Comparison of ENCODE assay signal across 8 mouse cellular contexts in the genomic region with DNA sequence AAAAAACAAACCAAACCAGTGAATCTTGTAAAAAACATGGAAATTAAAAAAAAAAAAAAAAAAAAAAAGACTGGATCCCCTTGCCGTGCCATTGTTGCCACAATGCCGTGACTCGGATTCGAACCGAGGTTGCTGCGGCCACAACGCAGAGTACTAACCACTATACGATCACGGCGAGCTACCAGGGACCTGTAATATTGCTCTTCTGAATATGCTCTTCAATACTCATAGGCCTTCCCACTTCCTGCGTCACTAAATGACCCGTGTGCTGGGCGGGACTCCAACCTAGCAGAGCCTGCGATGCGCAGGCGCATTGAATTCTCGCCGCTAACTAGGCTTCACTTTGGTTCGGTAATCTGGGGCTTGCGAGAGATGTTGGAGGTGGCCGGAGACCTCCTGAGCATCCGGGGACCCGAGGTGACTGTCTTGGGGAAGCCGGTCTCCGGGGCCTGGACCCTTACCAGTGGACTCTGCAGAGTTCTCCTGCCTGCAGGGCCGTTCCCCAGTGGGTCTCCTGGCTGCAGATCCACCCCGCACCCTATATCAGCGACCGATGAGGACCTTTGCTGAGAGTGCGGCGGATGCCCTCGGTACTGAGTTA. TPM values are rescaled to one million over a fixed set of nuclear protein-coding genes. Genes with fewer than 3 reads are reported as not detected.
DNase-seq lines count a peak whose midpoint lies in the region; ATAC-seq lines count a peak whose summit lies in the region.

No protein-coding gene starts in this region.

- H3K4me1 ChIP-seq in hindbrain, embryonic 14.5 days (replicated peaks; ENCODE audit: control insufficient read depth, insufficient read depth, low read length) = peaks cover 6% of the 10 kb centered on the region; the same call in 1 of the 2 replicates

- H3K27ac ChIP-seq in hindbrain, embryonic 14.5 days = peak overlapping the region; percentile 84

- H3K36me3 ChIP-seq in hindbrain, embryonic 14.5 days (replicated peaks; ENCODE audit: control insufficient read depth, insufficient read depth) = no peaks in the 10 kb centered on the region

- DNase-seq in NIH3T3 (ENCODE audit: low read depth) = peak; percentile 99
- DNase-seq in cerebellum, postnatal 10 days = peak; percentile 97 to 98
- DNase-seq in frontal cortex, postnatal 14 days (ENCODE audit: low spot score in 2 of 2) = peak; percentile 94 to 95
- peak; percentile 100 for DNase-seq in hindbrain, embryonic 14.5 days (ENCODE audit: low spot score)
- peak; percentile 94 to 95 for DNase-seq in layer of hippocampus, postnatal 36 days
- DNase-seq in lung, postnatal 36 days = peak; percentile 98
- peak; percentile 99 for DNase-seq in retina, postnatal 1 day
- peak; percentile 85 to 92 for DNase-seq in urinary bladder, adult 18-20 months (ENCODE audit: low spot score in 2 of 2)

- H3K4me2 ChIP-seq in hindbrain, embryonic 14.5 days (replicated peaks) = peak overlapping the region; percentile 79

- H3K9me3 ChIP-seq in hindbrain, embryonic 14.5 days (ENCODE audit: control insufficient read depth, low read length) = no peaks in the 10 kb centered on the region

- under 1% methylated on average over 32 of the region's 32 CpGs for WGBS in hindbrain, embryonic 14.5 days

- H3K27me3 ChIP-seq in hindbrain, embryonic 14.5 days (ENCODE audit: control insufficient read depth, insufficient read depth, low read length) = no peaks in the 10 kb centered on the region

- ATAC-seq in hindbrain, embryonic 14.5 days (ENCODE audit: low FRiP score) = peak; percentile 84

- peak overlapping the region; percentile 60 for H3K4me3 ChIP-seq in hindbrain, embryonic 14.5 days (replicated peaks; ENCODE audit: low read length)

- H3K9ac ChIP-seq in hindbrain, embryonic 14.5 days = peak overlapping the region; percentile 68

RNA-seq across cellular contexts. Expression of a gene that starts 6.5 kb away (rescaled TPM):
- polyA plus RNA-seq in hindbrain, embryonic 14.5 days (2014; fragmentation: Nextera tagmentation; extraction: Ambion mirVana) = 17.9 and 19.2 TPM in 2 replicates
- total RNA-seq in layer of hippocampus, postnatal 36 days (2021) = 10 to 100 TPM; 56.6 to 60.0 TPM

RNA-seq across cellular contexts. Expression of a gene that starts 50.8 kb away (rescaled TPM):
- polyA plus RNA-seq in hindbrain, embryonic 14.5 days (2014; fragmentation: Nextera tagmentation; extraction: Ambion mirVana) = 0.07 and 0.09 TPM in 2 replicates
- not detected for total RNA-seq in layer of hippocampus, postnatal 36 days (2021)

Comparison
In these comparisons a context has a peak if more than half of its experiments do, and no peak if none do; other contexts are left out.
1. Peak in every context shown above with its lines: DNase-seq, ATAC-seq, H3K4me3 ChIP-seq and H3K27ac ChIP-seq.